Mouse (Mus musculus): ENCODE measurements around the gene Lmo2.

Lmo2 gene

DNA sequence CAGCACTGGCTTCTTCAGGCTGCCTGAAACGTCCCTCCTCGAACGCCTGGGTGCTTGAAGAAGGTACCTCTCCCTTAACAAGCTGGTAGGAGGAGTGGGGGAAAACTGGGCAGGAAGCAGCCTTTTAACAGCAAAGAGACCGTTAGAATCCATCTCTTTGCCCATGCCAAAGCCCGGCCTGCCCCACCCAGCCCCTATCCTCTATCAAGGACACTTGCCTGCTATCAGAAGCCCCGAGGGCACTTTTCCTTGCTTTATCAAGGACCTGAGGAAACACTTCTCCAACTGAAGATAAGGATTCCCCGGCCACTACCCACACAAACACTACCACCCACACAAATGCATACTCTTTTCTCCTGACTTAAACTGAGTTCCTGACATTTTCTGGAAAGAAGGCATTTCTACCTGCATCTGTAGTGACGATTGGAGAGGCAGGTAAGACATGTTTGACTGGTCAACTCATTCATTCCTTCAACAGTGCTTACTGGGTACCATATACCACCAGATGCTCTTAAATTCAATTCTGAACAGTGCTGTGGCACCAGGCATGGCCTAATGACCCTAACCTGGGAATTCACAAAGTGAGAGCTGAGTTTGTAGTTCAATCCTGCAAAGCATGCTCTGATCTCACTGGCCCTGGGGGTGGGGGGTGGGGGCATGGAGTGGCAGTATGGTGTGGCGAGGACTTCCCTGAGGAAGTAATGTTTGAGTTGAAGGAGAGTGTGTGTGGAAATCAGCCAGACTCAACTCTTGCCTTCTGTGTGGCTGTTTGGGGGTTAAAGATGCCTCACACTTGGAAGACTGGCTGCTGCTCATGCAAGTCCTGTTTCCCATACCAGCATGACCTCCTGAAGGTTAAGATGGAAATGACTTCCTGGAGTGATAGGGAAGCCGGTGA is at the start of gene Lmo2:
Lmo2 (plus strand) TSS at position 338 of the 898 bp plus-strand sequence.
- in situ Hi-C loops (cut with MboI; ENCODE audit: low sequenced_read_pairs): no loop called here

DNA sequence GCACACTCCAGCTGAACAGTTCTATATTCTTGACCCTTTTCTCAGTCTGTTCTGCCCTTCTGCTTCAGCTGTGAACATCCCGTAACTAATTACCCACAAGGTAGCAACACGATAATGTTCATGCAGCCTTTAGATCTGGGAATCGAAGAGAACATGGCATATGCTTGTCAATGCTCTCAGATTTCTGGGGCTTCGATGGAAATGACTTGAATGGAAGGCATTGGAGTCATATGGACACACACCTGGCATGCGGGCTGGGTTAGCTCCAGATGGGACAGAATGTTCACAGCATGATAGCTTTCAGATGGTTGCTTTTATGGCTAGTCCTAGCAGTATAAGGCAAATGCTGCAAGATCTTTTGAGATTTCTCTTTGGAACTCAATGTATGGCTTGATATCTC is 47.2 kb upstream of the Lmo2 start:
- in situ Hi-C loops (cut with MboI; ENCODE audit: low sequenced_read_pairs): no loop called here

DNA sequence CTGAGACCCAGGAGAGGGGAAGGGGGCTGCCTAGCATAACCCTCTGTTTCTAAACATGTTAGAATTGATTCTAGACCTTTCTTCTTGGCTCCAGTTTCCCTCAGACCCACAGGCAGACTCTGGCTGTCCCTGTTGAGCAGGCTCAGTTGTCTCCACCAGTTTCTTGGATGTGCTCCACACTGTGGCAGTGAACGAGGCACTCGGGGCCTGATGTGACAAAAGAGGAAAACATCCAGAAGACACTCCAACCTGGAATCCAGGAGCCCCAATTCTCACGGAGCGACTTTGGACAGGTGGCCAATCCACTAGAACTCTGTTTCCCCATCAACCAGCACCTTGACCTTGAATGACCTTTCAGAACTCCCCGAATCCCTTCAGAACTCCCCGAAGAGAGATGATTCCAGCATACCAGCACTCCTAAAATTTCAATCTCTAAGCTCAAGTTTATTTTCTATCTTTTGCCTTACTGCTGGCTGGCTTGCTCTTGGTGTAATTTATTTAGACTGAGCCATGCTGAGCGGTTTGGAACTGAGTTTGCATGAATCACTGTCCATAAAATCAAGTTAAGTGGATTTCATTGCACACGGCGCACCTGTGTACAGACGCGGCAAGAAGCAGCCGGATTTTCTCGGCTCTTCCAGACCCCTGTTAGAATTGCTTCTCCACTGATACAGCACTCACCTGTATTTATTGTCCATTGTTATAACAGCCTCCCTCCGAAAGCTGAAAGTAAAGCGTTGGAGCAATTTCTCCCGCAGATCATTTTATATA is 45.1 kb upstream of the Lmo2 start:
- in situ Hi-C loops (cut with MboI; ENCODE audit: low sequenced_read_pairs): no loop called here

DNA sequence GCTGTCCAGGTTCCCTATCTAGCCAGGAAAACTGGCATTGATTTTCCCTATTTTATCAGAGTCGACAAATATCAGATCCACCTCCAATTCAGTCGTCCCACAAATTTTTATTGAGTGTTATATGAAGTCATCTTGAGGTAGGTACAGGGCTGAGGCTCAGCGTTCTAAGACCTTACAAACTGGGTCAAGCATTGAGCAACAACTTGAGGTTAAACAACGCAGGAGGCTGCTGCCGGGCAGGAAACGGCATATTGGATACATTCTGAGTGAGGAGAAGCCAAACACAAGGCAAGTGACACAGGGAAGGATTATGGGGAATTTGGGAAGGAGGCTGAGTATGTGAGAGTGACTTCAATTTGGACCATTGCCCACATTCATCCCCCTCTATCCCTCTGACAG is 44.5 kb upstream of the Lmo2 start:
- in situ Hi-C loops (cut with MboI; ENCODE audit: low sequenced_read_pairs): no loop called here

DNA sequence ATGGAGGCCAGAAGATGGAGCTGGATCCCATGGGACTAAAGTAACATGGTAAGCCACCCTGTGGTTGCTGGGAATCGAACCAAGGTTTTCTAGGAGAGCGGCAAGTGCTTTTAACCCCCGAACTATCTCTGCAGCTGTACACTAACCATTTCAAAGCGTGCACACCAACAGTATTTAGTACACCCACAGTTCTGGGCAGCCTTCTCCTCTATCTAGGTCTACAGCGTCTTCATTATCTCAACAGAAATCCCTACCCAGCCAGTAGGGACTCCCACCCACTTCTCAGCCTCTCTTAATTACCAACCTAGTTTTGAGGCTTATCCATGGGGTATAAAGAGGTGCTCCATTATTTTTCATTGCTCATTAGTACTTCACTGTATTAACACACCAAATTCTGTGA is 41.7 kb upstream of the Lmo2 start:
- in situ Hi-C loops (cut with MboI; ENCODE audit: low sequenced_read_pairs): no loop called here

DNA sequence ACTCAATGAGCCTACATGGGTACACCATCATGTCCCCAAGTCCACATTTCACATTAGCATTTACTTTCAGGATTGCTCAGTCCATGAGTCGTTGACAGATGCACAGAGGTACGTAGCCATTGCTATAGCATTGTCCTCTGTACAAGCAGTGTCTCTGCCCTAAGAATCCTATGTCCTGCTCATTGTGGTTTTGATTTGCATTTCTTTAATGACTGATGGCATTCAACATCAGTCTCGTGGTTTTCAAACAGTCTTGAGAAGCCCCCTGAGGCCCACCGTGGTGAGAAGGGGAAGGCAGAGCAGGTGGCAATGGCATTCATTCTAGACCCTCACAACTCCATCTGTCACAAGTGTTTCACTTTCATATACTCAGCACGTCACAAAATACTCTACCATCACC is 40.4 kb upstream of the Lmo2 start:
- in situ Hi-C loops (cut with MboI; ENCODE audit: low sequenced_read_pairs): no loop called here

DNA sequence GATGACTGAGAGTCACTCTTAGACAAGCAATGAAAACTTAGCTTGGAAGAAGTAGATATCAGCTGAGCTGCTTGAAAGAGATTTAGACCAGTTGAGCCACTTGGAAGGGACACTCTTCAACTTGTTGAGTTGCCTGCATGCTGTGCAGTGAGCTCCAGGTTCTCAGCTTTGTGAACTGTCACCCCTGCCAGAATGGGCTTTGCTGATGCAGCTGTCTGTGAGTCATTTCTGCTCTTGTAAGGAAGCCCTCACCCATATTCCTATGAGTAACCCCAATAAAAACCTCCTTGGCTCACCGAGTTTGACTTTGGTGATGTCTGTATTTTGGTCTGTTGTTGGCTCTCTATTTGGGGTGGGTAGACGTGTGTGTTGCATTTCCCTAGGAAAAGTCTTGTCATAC is 39.4 kb upstream of the Lmo2 start:
- in situ Hi-C loops (cut with MboI; ENCODE audit: low sequenced_read_pairs): no loop called here

DNA sequence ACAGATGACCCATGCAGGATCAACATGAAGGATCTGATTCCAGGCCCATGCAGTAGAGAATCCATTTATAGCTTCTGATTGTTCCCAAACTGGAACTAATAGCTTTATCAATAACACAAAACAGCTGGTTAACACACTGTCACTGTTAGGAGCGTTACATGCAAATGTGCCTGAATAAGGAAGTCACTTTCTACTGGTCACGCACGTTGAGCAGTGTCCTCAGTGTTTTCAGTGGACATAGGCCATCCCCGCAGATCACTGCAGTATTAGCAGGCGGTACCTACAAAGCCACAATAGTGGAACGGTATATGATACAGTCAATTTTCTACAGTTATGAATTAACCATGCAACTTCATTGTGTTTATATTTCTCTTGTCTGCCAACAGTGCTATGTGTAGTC is 38.3 kb upstream of the Lmo2 start:
- in situ Hi-C loops (cut with MboI; ENCODE audit: low sequenced_read_pairs): no loop called here

DNA sequence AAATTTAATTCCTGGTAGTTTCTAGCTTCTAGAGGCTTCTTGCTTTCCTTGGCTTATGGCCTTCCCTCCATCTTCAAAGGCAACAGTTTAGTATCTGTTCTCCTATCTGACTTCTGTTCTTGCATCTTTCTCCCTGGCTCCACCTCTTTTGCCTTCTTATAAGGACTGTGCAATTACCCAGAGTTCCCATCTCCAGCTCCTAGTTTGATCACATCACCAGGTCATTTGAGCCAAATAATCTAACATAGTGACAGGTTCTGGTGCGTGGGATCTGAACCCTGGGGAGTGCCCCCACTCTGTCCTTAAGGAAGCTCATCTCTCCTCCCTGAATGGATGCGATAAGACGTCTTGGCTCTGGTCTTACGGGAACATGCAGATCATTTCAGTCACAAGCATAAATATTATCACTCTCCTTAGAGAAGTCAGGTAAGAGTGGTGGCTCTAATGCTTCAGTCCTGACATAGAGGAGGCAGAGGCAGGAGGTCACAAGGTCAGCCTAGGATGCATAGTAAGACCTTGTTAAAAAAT is 31.1 kb upstream of the Lmo2 start:
- in situ Hi-C loops (cut with MboI; ENCODE audit: low sequenced_read_pairs): no loop called here

DNA sequence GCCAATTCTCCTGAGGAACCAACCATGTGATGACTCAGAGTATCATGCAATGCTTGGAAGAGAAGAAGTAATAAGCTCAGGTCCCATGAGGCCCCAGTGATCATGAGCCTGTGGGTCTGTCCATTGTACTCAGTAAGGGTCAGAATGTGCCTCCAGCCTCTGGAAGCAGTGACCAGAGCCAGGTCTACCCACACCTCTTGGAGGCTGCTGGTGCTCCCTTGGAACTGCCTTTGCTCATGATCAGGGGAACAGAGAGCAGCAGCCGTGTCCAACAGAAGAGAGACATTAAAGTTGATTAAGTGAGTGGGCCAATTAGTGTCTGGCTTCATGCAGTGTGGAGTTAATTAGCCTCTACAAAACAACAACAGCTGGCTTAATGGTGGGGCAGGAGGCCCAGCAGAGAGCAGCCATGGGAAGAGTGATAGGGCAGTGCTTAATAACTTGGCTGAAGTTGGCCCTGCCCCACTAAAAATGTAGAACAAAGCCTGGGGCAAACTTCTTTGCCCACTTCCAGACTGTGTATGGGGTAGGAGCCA is 30.1 kb upstream of the Lmo2 start:
- in situ Hi-C loops (cut with MboI; ENCODE audit: low sequenced_read_pairs): no loop called here

DNA sequence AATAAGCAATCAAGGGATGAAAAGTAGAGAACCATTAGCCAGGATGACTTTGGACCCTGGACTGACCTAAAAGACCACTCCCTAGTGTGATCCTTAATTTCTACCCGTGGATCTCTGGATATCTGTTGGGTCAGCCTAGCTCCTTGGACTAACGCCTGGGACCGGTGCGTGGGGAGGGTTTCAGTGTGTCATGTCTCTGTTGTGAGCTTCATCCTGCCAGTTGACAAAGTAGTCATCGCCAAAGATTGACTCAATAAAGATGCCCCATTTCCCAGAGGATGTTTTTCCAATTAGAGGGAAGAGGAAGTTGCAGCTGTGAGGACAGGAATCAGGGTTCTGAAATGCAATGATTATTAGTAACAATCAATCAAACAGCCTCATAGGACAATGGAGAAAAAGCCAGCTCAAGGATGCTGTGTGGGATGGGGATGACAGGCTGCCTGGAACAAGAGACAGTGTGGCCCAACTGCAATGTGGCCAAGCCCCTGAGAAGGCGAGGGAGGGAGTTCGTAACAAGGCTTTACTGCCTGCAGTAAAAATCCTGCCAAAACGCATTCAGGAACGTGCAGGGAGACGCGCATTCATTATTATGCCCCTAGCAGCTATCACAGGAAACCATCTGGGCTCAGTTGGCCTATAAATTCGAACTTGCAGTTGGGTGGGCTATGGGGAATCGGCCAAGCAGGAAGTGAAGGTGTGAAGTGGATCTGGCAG is 27.3 kb upstream of the Lmo2 start:
- in situ Hi-C loops (cut with MboI; ENCODE audit: low sequenced_read_pairs): no loop called here

DNA sequence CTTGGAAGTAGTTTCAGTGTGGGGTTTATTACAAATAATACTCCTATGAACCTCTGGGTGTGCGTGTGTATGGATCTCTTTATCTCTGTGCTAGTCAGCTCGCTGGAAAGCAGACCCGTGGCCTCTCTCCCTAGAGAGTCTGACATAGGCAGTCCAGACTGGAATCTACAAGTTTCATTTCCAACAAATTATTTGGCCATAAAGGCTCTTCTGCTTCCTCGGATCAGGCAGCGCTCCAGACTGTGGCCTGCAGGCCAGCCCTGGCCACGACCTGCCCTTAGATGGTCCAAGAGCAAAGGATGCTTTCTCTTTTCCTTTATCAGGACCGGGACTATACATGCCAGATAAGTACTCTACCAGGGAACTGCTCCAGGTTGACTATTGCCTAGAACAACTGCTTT is 26.3 kb upstream of the Lmo2 start:
- in situ Hi-C loops (cut with MboI; ENCODE audit: low sequenced_read_pairs): no loop called here

DNA sequence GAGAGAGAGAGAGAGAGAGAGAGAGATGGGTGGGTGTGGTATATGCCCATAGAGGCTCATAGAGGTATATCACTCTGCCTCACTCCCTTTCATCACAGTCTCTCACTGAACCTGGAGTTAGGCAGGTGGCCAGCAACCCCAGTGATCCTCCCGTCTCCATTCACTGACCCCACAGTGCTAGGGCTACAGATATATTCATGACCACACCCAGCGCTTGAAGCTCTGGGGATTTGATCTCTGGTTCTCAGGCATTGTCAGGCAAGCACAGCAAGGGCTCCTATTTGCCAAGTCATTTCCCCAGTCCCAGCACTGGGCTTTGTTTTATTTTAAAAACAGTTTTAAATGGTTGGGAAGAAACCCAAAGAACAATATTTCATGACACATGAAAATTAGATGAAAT is 25.8 kb upstream of the Lmo2 start:
- in situ Hi-C loops (cut with MboI; ENCODE audit: low sequenced_read_pairs): no loop called here

DNA sequence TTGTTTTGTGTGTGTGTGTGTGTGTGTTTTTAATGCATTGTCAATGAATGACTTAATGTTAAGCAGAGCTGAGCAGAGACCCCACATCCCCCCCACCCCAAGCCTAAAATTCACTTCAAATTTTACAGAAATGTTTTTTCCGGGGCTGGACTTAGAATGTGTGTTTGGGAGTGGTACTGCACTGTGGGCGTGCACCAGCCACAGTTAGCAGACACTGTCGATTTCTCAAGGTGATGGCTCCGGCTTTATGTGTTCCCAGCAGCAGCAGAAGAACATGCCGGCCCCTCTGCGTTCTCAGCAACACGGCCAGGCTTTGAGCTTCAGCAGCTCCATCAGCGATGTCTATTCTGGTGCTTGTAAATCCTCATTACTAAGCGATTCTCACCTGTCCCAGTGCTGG is 25.3 kb upstream of the Lmo2 start:
- in situ Hi-C loops (cut with MboI; ENCODE audit: low sequenced_read_pairs): no loop called here

DNA sequence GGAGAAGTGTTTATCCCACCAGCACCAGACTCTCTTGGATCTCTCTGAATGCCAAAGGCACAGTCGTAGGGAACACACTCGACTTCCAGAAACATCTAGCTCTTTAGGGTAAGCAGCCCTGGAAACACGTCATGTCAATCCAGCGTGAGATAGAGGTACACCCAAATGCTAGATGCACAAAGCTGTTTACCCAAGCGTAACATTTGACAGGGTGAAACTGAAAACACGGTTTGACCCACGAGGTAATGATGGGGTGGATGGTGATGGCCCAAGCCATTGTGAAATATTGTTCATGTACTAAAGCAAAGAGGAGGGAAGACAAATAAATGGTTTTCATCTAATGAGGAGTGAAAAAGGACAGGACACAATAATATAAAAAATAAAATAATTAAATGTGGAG is 23.5 kb upstream of the Lmo2 start:
- in situ Hi-C loops (cut with MboI; ENCODE audit: low sequenced_read_pairs): no loop called here

DNA sequence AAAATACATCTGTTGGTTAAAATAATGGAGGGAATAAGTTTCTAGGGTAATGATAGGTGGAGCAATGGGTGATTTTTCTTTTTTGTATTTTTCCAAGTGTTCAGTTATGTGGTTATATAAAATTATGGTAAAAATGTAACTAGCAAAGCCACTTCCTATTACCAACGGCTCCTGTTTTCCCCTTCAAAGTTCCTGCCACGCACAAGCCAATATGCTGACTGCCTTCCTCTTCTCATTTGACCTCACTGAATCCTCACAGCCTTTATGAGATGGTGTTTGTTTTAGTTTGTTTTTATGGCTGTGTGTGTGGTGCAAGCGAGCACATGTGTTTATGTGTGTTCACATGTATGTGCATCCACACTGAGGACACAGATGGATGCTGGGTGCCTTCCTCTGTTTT is 23.1 kb upstream of the Lmo2 start:
- in situ Hi-C loops (cut with MboI; ENCODE audit: low sequenced_read_pairs): no loop called here

DNA sequence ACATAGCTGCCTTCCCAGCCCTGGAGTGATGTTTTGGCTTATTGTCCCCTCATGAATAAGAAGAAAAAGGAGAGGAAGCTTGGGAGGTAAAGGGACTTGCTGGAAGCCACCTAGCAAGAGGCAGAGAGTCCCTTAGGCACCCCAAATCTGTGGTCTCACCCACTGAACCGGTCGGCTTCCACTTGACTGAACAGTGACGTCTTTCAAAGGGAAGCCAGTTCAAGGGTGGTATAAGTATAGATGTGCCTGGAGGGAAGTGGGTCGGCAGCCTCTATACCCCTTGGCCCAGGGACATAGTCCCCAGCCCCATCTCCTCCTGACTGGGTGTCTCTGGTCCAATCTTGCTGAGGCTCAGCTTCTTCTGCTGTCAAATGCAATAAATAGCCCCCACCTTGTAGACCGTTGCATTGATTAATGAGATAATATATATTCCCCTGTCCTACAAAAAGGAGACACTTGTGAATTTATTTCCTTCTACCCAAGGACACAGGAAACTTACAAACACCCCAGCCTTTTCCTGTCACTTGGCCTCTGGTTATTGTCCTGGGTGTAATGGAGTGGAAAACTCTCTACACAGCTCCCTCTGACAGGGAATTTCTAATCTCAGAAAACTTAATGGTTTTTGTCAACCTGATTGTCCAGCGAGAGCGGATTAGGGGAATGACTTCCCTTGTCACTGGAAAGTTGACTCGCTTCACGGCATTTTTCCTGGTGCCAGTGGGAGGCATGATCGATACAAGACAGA is 21.9 kb upstream of the Lmo2 start:
- in situ Hi-C loops (cut with MboI; ENCODE audit: low sequenced_read_pairs): no loop called here

DNA sequence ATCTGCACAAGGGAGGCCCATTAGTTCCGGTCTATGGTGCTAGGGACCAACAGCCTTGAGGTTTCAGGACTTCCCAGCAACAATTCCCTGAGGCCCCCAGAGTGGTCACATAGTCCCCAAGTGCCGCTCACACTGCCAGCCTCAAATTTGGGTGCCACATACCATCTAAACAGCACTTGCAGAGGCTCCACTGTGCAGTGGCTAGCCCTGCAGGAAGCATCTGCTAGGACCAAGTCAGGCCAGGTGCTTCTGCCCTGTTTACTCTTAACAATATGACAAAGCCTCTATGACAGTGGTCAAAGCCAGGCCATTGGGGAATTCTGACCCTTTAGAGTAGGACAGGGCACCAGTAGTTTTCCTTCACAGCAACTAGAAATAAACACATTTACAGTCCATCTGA is 21.1 kb upstream of the Lmo2 start:
- in situ Hi-C loops (cut with MboI; ENCODE audit: low sequenced_read_pairs): no loop called here

DNA sequence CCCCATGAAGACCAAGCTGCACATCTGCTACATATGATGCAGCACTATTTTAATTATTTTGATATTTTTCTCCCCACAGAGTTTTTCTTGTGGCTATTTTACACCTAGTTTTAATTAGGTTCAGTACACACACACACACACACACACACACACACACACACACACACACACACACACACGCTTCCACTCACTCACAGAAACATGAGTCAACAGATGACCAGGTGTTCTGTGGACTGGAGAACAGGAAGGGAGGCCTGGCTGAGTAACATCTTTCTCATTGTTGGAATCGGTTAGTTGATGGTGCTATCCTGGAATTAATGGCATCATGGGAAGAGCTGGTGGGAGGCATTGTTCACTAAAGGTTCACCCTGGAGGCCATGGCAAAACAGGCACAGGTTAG is 20.1 kb upstream of the Lmo2 start:
- in situ Hi-C loops (cut with MboI; ENCODE audit: low sequenced_read_pairs): no loop called here

DNA sequence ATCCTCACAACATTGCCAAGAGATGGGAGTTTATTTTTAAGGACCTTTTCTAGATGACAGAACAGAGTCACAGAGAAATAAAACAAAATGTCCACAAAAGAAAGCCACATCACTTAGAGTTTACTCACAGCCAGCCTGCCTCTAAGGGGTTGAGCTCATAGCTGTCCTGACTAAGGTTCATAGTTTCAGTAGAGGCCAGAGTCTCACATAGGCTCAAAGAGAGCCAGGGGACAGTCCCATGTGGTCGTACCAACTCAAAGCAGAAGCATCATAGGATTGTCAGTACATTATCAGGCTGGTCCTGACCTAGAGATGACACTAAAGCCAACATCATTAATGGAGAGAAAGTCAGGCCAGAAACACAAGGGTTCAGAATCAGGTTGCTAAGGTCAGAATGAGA is 19.2 kb upstream of the Lmo2 start:
- in situ Hi-C loops (cut with MboI; ENCODE audit: low sequenced_read_pairs): no loop called here
